Mouse (Mus musculus): ENCODE data around the gene Slc16a10.

DNA sequence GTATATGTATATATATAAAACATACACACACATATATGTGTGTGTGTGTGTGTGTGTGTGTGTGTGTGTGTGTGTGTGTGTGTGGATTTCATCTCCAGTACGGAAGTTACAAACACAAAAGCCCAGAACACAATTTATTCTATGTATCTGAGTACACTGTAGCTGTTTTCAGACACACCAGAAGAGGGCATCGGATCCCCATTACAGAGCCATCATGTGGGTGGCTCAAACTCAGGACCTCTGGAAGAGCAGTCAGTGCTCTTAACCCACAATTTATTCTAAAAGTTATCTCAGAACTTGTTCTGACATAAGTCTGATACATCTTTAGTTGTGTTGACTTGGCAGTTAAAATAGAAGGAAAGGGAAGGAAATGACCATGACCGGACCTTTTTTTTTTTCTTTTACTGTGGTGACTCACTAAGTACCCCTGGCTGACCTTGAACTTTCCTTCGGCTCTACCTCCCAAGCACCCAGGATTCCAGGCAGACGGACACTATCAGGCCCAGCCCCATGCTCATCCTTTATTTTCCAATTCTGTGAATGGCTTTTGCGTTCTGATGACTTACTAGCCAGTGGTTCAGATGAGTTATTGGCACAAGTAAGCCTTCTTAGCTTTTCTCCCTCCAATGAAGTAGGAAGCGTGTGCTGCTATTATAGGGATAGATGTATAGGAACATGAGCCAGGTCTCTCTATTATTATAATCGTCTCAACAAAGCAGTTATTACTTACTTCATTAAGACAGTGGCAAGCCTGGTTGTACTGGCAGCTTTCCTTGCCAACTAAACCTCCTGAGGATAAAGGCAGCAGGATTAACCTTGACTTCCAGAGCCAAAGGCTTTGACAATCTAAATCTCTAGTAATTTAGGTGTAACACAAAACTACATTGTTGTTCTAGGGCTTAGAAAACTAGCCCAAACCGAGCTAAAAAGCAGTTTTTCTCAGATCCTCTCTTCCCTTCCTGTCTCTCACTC is 6.0 kb downstream of the Slc16a10 start:
- no peak for TF ChIP-seq CTCF (conservative IDR thresholded peaks at IDR 0.05; ENCODE audit: low read length)
- no peak for TF ChIP-seq NANOG (IDR thresholded peaks at IDR 0.05; ENCODE audit: borderline replicate concordance, low read length)
- no peak for TF ChIP-seq POU5F1 (IDR thresholded peaks at IDR 0.05; ENCODE audit: borderline replicate concordance, low read length)
